Mouse (Mus musculus) kidney, postnatal 10 days (tissue): ENCODE data around the gene Tmem150a.
A peak's percentile ranks its signal among the peaks of the same experiment; 100 is the strongest.

ENCODE experiments used
- DNase-seq: peaks from one replicate; pipeline ENCODE4 v3.0.0; 2021; ENCODE audit warnings: mixed read lengths

Tmem150a gene

DNA sequence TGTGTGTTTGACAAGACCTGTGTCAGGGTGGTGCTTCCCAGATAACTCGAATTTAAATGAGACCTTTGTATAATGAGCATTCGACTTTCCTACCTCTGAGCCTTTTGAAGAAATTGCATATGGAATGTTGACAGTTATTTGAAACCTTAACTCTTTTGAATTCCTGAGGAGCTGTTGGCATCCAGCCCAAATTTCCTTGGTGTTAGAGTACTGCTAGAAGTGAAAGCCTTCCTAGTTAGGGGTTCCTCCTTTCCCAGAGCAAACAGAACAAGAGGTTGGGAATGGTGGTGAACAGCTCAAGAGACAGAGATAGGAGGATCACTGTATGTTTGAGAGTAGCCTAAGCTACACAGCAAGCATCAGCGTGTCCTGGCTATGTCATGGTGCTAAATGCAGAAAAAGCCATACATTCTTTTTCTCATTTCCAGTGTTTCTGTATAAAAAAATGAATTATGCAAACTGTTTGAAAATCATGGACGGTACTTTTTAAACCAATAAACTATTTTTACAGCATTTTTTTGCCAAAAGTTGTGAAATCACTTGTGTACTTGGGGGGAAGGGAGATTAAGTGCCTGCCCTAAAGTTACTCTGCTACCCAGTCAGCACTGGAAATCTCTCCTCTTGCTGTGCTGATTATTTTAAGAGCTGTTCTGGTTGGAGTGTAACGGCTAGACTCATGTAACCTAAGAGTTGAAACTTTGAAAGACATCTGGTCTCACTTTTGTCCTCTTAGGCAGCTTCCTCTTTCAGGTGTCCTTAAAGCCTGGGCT, 2.4 kb upstream of the Tmem150a start:
- DNase-seq, result peak; percentile 74

DNA sequence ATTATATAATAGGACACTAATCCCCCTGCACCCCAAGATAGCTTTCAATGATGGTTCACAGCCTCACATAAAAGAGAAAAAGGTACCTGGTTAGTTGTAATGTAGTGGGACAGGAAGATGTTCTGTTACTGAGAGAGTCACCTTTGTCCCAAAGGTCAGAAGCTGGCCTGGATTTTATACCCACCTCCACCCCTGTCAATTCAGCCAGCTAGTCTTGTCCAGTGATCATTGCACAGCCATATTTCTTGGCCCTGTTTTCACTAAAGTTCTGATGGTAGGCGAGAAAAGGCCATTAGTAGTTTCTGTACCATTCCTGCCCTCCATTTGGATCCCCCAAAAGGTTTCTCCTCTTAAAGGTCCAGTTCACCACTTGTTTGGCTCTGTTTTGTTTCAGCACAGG, 1.2 kb upstream of the Tmem150a start:
- DNase-seq, result no peak

DNA sequence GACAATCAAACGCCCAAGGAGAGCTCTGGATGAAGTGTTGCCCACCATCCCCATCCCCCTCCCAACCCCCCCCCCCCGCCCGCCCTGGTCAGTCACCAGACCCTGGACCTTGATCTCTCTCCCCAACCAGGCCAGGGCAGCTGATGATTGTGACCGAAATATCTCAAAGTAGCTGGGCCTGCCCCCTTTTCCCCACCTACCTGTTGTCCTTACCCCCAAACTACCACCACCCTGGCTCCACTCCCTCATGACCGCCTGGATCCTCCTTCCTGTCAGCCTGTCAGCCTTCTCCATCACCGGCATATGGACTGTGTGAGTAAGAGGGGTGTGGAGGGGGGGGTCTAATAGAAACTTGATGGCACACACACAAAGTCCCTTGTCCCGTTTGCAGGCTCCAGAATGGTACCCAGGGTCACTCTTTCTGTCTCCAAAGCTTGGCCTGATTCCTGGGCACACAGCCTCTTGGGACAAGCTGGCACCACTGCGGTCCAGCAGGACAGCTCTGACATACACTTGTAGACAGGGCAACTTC, 820 bp downstream of the Tmem150a start:
- no peak for DNase-seq

DNA sequence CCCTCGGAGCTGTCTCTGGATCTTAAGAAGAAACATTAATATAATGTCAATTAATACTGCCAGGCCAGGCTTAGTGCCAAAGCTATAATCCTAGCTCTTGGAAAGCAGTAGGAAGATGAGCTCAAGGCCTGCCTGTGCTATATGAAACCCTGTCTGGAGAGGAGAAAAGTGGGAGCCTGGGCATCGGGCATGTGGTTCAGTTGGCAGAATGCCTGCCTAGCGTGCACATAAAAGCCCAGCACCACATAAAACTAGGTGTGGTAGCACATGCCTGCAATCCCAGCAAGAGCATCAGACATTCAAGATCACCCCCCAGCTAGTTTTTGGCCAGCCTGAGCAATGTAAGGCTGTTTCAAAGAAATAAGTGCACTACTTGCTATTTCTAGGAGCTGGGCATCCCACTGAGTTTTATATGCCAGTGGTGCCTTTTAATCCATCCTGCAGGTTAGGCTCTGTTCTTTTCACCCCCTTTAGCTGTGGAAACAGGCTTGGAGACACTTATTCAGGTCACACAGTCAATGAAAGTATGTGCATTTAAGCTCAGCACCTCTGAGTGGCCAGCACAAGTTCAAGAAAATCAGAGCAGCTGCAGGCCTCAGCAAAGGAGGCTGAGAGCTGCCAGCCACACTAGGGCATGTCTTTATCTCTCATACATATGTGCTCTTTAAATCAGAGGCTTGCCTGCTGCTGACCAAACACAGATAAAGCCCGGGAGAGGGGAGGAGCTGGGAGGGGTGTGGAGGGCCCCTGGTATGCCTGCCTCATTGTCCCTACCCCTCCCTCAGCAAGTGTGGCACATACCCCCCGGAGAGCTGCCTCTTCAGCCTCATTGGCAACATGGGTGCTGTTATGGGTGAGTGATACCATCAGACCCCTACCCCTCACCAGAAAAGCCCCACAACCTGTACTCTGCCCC, 2.2 kb downstream of the Tmem150a start:
- no peak for DNase-seq

DNA sequence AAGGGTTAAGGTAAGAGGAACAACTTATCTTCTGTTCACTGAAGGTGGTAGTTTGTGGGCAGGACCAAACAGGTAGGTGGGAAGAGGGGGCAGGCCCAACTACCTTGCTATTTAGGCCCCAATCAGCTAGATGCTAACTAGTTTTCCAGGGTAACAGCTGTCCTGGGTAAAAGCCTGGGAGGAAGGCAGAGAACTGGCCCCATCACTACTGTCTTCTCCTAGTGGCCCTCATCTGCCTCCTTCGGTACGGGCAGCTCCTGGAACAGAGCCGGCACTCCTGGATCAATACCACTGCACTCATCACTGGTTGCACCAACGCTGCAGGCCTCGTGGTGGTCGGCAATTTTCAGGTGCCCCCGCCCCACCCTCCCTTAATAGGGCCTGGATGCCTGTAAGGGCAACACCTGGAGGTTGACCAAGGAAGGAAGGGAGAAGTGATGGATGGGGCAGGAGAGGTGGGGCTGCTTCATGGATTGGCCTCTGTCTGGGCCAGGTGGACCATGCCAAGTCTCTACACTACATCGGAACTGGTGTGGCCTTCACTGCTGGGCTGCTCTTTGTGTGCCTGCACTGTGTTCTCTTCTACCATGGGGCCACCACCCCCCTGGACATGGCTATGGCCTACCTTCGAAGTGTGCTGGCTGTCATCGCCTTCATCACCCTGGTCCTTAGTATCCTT, 3.0 kb downstream of the Tmem150a start:
- no peak for DNase-seq

DNA sequence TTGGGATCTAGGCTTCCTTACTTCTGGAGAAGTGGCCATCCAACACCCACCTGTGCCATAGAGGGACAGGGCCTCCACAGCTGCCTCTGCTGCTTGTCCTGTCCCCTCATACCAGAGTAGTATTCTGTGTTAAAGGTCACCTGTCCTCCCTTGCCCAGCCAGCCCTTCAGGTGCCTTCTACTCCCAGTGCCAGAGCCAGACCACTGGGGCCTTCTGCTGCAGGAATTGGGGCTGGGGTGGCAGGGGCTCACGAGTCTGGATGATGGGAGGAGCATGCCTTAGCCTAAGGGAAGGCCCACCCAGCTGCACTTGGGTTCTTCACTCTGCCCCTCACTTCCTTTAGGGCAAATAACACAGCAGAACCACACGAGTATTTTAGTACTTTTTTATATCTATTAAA, 4.1 kb downstream of the Tmem150a start:
- no peak for DNase-seq

DNA sequence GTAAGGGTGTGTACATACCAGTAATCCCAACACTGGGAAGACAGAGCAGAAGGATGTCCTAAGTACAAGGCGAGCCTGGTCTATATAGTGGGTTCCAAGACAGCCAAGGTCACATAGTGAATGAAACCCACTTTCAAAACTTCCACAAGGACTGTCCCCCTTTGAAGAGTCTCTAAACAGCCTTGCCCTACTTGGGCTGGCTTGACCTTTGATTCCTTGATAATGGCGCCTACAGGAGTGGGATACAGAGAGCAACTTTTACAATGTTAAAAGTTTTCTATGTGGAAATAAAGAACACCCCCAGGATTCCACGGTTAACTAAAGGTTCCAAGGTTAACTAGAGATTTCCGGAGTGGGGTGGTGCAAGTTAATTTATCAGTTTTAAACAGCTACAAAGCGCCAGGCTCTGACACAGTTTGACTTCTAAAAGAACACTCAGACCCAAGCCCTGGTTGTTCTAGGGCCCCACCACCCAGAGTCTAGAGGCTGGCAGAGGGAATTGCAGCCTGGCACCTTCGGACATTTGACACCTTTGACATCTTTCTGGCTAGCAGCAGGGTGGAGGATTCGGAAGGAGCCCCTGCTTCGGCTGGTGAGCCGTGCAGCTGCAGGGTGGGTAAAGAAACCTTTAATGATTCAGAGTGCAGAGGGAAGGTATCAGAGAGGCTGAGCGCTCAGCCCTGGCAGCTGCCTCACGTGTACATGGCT, 4.8 kb downstream of the Tmem150a start:
- DNase-seq, result no peak

DNA sequence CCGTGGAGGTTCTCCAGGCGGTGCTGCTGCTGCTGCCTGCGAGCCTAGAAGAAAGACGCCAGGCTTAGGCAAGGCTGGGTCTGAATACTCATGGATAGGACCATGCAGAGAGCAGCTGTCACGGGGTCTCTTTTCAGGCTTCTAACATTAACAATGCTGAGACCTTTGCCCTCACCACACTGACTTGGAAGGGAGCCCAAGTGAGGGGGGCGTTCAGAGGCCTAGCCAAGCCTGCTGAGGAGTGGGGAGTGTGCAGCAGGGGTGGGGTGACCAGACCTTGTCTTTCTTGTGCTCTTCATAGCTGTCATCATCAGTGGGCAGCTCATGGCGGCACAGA, 5.3 kb downstream of the Tmem150a start:
- peak; percentile 78 for DNase-seq

DNA sequence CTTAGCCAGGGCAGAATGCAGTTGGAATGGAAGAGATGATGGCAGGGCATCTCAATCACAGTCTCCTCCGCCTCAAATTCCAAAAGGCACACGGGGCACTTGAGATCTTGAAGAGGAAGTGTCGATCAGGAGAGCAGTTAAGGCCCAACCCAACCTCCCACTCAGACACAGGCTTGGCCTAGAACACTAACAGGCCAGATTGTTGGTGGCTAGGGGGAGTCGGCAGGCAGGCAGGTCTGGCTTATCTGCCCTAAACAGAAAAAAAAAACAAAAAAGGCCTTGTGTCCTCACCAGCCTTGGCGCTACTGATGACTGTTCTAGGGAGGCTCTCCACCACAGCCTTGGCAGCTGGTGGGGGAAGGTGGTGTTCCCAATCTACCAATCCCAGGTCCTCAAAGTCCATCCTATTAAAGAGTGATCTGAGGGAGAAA, 5.9 kb downstream of the Tmem150a start:
- no peak for DNase-seq

DNA sequence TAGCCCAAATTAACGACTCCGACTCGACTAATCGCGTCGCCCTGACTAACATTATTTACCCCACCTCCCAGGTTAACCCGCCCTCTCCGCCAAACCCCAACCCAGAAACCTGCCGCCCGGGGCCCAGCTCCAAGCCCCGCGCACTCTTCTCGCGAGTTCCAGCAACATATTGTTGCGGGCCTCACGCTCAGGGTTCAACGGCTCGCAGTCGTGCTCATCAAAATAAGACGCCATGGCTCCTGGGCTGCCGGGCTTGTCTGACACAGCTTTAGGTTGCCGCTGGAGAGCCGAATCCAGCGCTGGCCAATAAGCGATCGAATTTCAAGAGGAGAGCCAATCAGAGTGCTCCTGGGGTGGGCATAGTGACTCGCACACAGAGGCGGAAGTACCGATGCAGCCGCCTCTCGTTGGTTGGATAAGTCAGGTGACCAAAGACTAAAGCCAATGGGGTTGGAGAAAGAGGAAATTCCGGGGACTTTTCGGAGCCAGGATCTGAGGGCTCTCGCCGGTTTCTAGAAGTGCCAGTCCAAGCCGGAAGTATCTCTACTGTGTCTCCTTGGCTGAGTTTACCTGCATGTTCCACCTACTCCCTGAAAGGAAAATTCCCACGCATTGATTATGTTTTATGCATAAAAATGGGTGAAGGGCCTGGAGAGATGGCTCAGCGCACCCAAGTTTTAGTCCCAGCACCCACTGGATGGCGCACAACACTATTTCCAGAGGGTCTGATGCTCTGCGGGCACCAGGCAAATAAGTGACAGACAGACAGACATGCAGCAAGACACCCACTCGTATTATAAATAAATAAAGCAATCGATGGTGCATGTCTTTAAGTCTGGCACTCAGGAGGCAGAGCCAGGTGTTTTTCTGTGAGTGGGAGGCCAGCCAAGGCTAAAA, 7.1 kb downstream of the Tmem150a start:
- DNase-seq, result peak; percentile 95

DNA sequence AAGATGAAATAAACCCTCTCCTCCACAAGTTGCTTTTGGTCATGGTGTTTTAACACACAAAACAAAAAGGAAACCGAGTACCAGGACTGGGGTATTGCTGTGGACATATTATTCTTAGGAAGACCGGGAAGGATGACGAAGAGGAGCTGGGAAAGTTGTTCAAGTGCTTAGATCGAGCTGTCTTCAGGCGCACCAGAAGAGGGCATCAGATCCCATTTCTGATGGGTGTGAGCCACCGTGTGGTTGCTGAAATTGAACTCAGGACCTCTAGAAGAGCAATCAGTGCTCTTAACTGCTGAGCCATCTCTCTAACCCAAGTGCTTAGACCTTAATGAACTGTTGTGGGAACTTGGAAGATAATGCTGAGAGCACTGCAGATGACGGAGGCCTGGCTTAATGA, 8.8 kb downstream of the Tmem150a start:
- DNase-seq, result no peak

DNA sequence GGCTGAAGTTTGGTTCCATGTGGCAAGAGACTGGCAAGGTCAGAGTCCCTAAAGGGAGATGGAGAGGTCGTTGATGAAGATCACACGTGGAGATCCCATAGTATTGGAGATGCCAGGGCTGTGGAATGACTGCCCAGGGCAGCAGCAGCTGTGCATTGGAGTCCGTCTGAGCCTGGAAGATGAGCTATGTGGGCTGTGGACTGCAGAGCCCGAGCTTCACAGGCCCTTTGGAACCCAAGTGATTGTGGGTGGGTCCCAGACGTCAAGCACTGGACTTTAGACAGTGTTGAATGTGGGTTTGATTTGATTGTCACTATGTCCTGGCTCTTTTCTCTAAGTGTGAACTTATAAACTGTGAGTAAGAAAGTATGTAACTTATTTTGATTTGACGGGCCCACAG, 9.7 kb downstream of the Tmem150a start:
- DNase-seq, result no peak

DNA sequence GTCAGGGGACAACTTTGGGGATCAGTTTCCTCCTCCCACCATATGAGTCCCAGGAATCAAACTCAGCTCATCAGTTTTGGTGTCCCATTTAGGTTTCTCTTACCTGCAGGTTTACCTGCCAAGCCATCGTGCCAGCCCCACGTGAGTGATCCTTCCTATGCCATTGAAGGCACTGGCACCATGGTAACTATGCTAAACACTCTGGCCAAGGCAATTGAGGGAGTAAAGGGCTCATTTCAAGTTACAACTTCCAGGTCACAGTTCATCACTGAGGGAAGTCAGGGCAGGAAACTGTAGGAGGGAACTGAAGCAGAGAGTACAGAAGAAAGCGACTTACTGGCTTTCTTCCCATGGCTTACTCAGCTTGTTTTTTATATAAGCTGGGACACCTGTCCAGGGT, 11.1 kb downstream of the Tmem150a start:
- no peak for DNase-seq

DNA sequence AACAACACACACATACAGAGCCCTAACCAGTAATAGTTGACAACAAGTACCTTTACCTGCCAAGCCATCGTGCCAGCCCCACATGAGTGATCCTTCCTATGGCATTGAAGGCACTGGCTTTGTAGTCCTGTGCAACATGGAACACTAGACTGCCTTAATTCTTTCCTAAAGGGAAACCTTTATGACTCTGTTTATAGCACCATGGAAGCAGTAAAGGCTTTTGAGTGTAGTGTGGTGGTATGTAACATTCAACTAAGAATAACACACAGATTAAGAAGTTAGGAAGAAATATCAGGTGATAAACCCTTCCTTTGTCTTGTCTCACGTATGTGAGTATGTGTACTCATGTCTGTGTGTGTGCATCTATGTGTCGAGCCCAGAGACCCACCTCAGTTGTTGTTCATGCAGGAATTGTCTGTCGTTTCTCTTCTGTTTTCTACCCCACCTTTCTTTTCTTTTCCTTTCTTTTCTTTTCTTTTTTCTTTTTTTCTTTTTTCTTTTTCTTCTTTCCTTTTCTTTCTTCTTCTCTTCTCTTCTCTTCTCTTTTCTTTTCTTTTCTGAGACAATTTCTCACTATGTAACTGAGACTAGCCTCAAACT, 11.7 kb downstream of the Tmem150a start, which contains the start of gene Rnf181:
Gene Rnf181, minus strand, starts transcription at position 113 of the 600 bp plus-strand sequence.
- no peak for DNase-seq

DNA sequence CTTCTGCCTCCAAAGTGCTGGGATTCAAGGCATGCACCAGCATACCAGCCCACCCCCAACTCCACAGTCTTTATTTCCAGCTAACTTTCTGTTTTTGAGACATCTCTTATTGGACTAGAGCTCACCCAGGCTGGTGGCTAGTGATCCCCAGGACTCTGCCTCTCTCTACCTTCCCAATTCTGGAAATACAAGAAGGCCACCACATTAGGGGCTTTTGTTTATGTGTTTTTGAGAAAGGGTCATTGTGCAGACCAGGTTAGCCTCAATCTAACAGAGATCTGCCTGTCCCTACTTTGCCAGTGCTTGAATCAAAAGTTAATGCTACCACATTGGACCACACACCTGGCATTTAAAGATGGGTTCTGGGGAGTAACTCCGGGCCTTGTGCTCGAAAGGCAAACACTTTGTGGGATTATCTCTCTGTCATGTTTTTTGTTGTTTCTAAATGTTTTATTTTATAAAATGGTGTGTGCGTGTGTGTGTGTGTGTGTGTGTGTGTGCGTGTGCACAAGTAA, 12.3 kb downstream of the Tmem150a start:
- DNase-seq, result no peak

DNA sequence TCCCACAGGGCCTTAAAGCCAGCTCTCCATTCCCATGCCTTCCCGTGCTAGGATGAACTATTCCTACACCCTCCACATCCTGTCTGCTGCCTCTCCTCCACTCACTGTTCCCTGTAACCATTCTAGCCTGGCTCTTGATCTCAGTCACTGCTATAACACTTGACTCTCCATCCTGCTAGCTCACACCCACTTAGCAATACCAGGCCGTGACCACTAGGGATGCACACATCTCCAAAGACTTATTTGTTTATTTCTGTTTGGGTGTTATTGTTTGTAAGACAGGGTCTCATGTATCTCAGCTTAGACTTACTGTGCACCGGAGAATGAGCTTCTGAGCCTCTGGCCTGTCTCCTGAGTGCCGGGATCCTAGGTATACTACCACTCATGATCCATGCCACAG, 14.3 kb downstream of the Tmem150a start:
- DNase-seq, result no peak

DNA sequence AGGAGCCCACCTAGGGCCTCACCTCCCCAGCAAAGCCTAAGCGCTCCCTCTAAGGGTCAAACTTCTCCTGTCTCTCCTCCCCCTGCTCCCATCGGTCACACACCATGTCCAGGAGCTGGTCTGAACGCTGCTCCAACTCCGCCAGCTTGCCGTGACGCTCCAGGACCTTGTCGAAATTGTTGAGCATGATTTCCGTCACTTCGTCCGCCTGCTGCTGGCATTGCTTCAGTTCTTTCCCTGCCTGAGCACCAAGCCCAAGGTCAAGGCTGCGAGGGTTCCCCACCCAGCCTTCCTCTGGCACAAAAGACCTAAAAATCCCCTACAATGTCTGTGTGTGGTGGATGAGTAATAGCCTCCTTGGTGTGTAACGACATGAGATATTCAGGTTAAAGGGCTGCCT, 14.8 kb downstream of the Tmem150a start:
- DNase-seq, result no peak

DNA sequence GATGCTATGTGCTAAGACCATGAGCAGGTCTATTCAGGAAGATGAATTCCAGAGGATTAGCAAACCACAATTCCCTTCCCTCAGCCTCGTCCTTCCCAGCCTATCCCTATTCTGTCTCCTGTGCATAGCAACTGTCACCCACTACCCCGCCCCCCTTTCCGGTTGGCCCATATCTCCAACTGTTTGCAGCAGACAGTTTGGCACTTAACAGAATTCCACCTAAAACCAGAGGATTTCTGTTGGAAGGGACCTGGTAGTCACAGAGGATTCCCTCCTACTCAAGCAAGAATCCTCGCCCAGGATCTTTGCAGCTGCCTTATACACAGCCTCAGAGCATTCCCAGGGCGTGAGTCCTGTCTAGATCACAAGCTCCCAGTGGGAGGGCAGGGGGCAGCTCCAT, 15.9 kb downstream of the Tmem150a start:
- DNase-seq, result peak; percentile 69

DNA sequence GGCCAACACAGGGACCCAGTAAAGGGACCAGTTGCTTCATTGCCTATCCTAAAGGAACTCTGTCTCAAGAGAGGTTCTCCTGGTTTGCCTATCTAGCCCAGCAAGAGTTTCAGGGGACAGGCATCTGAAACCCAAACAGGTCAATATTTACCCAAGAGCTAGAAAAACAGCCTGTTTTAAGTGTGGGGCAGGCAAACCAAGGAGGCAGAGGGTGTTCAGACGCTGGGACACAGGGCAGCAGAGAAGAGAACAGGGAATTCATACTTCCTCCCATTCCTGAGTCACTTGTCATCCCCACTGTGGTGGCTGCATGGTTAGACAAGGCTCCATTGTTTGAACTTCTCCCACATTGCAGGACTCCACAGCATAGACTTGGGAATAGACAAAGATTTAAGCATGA, 16.3 kb downstream of the Tmem150a start:
- no peak for DNase-seq

DNA sequence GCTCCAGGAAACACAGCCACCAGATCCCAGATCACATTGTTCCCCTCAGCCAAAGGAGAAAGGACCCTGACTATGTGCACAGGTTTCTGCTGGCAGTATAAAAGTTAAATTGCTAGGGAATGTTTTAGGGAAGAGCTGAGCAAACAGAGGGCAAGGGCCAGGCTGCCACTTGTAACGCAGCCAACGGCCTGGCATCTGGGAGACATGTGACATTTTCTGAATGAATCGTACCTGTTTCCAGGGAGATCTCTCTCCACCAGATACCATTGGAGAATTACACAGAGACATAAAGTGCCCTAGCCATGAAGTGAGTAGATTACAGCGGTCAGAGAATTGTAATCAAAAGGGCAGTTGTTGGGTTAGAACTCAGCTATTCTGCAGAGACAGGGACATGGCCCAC, 17.9 kb downstream of the Tmem150a start:
- DNase-seq, result no peak

DNA sequence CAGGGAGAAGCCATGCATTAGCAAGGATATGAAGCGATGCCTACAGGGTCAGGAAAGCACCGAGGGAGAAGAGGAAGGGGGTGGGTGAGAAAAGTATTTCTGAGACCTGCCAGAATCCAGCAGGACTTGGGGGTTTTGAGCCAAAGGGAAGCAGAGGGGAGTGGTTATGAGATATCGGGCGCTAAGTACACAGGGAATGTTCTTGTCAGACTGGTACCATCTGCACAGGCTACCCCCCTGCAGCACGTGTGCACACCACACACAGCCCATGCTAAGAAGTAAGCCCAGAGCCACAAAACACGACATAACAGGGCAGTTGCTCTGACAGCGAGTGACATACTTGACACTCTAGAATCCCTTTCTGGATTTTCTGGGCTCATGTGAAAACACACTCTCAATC, 19.0 kb downstream of the Tmem150a start:
- DNase-seq, result no peak
